Mouse (Mus musculus): Measurements from ENCODE around the gene Cdk2ap2. TPM values are rescaled to one million over a fixed set of nuclear protein-coding genes. Genes with fewer than 3 reads are reported as not detected.

Cdk2ap2 gene
- 152 TPM for total RNA-seq (2023)

DNA sequence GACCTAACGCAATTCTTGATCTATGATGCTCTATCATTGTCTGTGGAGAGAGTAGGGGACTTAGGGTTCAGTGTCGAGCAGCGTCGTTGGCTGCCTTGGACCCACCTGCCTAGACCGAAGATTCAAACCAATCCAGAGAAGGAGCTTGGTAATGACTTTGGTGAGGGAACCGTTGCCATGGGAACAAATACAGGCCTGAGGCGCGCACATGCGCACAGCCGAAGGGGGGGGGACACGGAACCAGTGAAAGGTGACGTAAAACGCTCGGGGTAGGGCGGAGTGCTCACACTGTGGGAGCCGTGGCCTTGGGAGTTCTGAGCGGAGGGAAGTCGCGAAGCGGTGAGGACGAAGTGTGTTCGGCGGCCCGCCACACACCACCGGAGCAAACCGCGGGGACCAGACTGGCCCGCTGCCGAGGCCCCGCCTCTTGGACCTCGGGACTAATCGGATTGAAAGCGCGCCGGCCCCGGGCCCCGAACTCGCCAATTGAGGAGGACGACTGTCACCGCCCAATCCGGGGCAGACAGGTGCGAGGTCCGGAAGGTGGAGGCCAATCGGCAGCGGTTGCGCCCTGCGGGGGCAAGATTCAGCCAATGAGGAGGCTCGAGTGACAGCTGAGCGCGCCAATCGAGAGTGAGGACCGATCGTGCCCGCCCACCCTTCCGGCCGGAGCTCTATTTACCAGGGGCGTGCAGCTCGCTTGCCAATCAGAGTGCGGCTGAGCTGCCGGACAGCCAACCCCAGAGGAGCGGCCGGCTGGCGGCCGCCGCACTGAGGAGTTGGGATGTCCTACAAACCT, at the start of gene Cdk2ap2:
TSS of gene Cdk2ap2 (plus strand) at position 541 of the 799 bp plus-strand sequence.

DNA sequence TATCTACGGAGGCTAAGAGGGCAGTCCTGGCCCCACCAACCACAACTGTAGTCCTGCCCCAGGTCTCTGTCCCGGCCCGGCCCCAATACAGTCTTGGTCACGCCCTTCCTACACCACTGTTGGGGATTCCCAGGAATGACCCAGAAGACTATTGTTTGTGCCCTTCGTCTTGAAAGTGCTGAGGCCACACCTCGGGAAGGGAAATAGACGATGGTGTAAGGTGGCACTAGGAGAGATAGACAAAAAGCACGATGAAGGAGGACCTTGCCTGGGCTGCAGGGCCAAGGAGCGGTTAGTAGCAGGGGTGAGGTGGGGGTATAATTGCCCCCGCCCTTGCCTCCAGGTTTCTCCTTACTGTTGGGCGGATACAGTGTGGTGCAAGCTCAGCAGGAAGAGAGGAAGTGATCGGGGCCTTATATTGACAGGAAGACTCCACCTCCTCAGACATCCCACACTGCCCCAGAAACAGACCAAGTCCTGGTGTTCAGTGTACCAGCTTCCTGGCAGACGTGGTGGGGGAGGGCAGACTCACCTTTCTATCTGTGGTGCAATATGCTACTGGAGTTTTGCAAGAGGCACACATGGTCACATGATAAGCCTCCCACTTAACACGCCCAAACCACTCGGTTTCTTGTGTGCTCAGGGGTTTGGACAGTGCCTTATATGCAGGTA, 37.8 kb upstream of the Cdk2ap2 start, which contains the start of gene Gstp3:
TSS of gene Gstp3 (minus strand) at position 501 of the 672 bp plus-strand sequence.

DNA sequence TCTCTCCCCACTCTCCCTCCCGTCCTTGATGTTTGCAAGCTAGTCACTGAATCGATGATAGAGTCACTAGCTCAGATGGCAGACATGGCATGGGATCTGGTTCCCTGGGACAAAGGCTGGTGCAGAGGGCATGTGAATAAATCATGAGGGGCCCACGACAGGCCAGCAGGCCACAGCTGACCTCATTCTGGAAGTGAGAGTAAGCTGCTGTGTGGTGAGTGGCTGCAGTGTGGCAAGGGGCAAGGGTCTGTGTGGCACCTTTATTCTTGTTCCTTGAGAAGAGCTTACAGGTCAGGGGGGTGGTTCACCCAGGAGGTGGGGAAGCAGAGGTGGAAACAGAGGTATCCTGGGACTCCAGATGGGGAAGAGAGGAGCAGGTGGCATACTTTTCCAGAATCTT, 15.6 kb upstream of the Cdk2ap2 start, which contains the start of gene Cabp2:
TSS of gene Cabp2 (plus strand) at position 185 of the 400 bp plus-strand sequence.

DNA sequence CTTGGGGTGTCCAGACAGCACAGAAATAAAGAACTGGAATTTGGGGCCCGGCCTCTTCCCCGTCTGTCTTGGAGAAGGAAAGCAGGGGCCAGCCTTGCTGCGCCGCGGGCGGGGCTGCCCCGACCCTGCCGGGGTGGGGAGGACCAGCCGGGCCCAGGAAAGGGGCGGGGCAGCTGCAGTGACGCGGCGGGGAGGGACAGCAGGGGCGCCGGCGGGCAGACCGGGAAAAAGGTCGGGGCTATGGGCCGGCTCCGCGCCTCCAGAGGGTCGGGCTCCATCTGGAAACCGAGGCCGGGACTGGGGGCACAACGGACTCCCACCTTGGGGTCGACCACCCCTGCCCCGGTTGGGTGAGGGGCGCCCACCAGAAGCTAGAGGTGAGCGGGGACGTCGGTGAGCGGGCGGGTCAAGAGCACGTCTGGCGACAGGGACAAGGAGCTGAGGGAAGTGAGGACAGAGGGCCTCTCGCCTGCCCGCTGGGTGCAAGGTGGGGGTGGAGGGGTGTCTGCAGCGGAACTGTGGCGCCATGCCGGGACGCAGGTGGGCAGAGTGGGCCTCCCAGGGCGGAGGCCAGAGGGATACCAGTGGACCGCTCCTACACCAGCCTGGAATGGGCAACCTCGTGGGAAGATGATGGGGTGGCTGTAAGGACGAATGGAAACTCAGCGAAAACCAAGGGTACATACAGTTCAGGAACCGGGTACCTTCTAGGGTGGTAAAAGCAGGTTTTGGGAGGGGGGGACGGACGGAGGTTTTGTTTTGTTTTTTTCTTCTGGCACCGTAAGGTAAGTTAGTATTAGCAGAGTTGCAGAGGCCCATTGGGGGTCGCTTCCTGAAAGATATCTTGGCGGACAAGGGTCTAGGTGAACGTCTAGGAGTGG, 3.1 kb downstream of the Cdk2ap2 start, which contains the start of gene Pitpnm1:
TSS of gene Pitpnm1 (plus strand) at position 162 of the 881 bp plus-strand sequence.

DNA sequence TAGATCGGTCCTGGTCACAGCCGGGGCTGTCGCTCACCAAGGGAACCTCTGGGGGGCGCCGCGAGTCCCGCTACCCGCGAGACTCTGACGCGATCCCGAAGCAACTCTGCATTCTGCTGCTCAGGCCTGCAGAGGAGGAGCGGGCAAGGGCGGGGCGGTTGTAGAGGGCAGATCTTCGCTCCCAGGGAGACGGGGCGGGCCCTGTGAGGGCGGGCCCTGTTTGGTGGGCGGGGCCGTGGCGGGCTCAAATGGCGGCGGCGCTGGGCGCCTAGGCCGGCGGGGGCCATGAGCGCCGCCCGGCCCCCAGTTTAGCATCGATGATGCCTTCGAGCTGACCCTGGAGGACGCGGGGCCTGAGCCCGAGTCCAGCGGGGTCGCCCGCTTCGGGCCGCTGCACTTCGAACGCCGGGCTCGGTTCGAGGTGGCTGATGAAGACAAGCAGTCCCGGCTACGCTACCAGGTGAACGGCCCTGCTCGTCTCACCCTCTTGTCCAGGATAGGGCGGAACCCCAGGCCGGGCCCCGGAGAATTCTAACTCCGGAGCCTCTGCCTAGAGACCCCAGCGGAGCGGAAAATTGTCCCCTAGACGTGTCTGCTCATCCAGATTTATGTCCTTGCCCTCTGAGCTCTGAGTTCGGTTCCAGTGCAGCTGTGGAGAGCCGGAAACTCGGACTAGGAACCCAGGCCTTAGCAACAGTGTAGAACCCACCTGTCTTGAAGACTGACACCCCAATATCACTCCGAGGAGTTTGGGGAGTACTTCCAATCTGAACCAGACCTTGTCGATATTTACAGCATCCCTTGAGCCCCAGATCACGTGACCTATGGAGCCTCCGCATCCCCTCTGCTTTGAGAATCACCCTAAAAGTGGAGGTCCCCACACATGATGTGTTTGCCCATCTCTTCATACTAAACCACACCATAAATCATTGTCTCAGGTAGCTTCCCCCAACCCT, 29.0 kb downstream of the Cdk2ap2 start, which contains the start of gene Aip:
TSS of gene Aip (minus strand) at position 118 of the 956 bp plus-strand sequence.

DNA sequence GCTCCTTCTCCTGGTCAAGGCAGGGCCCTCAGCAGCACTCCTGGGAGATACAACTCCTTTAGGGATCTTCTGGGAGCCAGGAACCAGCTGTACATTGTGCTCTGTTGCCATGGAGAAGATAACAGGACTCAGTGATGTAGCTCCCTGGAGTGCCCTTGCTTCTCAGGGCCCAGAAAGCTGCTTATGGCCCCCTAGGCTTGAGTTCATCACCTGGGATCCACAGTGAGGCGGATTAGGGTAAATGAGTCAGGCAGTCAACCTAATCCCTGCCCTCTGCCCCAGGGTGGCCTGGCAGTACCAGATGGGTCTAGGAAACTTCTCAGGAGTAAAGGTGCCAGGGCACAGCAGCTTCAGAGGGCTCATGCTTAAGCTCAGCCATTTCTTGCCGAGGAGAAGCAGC, 42.5 kb downstream of the Cdk2ap2 start, which contains the start of gene Gpr152:
TSS of gene Gpr152 (plus strand) at position 342 of the 400 bp plus-strand sequence.

DNA sequence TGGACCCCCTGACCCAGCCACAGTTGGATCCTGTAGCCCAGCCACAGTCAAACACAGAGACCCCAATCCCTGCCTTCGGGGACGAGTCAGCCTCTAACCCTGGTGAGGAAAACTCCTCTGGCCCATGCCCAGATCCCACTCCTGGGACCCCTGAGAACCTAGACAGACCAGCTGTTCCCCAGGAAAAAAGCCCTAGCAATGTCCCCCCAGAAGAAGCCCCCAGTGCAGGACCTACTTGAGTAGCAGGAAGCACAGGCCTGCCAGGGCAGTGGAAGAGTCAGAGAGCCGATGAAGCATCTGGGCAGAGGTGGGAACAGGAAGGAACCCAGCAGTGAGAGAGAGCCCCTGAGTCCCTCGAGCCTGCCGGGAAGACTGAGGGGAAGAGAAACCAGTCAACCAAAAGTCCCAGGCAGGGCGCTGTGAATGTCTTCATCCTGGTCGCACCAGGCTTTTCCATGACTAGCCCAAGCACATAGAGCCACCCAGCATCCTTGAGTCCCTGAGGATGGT, 46.8 kb downstream of the Cdk2ap2 start, which contains the start of gene Cabp4:
TSS of gene Cabp4 (minus strand) at position 275 of the 510 bp plus-strand sequence.

DNA sequence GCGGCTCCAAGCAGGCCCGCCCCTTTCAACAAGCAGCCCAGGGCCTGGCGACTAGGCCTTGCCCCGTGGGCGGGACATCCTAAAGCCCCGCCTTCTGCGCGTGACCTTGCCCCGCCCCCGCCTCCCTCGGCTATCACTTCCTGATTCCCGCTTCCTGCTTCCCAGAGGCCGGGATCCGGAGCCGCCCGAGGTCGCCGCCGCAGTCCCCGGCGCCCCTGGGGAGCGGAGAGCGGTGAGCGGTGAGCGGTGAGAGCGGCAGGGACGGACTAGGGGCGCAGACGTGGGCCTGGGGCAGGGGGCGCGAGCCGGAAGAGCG, 51.5 kb downstream of the Cdk2ap2 start, which contains the start of gene Coro1b:
TSS of gene Coro1b (plus strand) at position 129 of the 316 bp plus-strand sequence.

Other genes starting within 250 kb of the Cdk2ap2 start
- 77.8 TPM for gene Chka, start 245.4 kb upstream of the Cdk2ap2 start, total RNA-seq (2023)
- gene Tcirg1, start 190.0 kb upstream of the Cdk2ap2 start, total RNA-seq (2023): 61.0 TPM
- gene Ndufs8, start 184.4 kb upstream of the Cdk2ap2 start, total RNA-seq (2023): 47.0 TPM
- gene Aldh3b1, start 167.4 kb upstream of the Cdk2ap2 start, total RNA-seq (2023): 1.7 TPM
- gene Unc93b1, start 162.0 kb upstream of the Cdk2ap2 start, total RNA-seq (2023): 46.4 TPM
- gene Aldh3b3, start 138.5 kb upstream of the Cdk2ap2 start, total RNA-seq (2023): not detected
- gene Aldh3b2, start 124.9 kb upstream of the Cdk2ap2 start, total RNA-seq (2023): not detected
- not detected for gene Acy3, start 110.6 kb upstream of the Cdk2ap2 start, total RNA-seq (2023)
- gene Tbx10, start 104.4 kb upstream of the Cdk2ap2 start, total RNA-seq (2023): not detected
- 7.4 TPM for gene Nudt8, start 96.6 kb upstream of the Cdk2ap2 start, total RNA-seq (2023)
- 2.3 TPM for gene Gm49405, start 96.6 kb upstream of the Cdk2ap2 start, total RNA-seq (2023)
- gene Doc2g, start 93.9 kb upstream of the Cdk2ap2 start, total RNA-seq (2023): 2.9 TPM
- gene Ndufv1, start 84.4 kb upstream of the Cdk2ap2 start, total RNA-seq (2023): 84.9 TPM
- gene Gstp1, start 59.2 kb upstream of the Cdk2ap2 start, total RNA-seq (2023): 182 TPM
- 20.7 TPM for gene Gstp2, start 51.2 kb upstream of the Cdk2ap2 start, total RNA-seq (2023)
- gene Gstp3, start 37.6 kb upstream of the Cdk2ap2 start, total RNA-seq (2023): 39.0 TPM
- gene Cabp2, start 15.6 kb upstream of the Cdk2ap2 start, total RNA-seq (2023): not detected
- gene Pitpnm1, start 2.8 kb downstream of the Cdk2ap2 start, total RNA-seq (2023): 266 TPM
- 149 TPM for gene Aip, start 28.7 kb downstream of the Cdk2ap2 start, total RNA-seq (2023)
- gene Gpr152, start 42.6 kb downstream of the Cdk2ap2 start, total RNA-seq (2023): 0.26 TPM
- 0.18 TPM for gene Cabp4, start 46.9 kb downstream of the Cdk2ap2 start, total RNA-seq (2023)
- gene Coro1b, start 51.4 kb downstream of the Cdk2ap2 start, total RNA-seq (2023): 121 TPM
- gene Ptprcap, start 56.4 kb downstream of the Cdk2ap2 start, total RNA-seq (2023): 209 TPM
- 41.0 TPM for gene Rps6kb2, start 66.2 kb downstream of the Cdk2ap2 start, total RNA-seq (2023)
- gene Carns1, start 78.3 kb downstream of the Cdk2ap2 start, total RNA-seq (2023): 75.2 TPM
- 228 TPM for gene Tbc1d10c, start 94.1 kb downstream of the Cdk2ap2 start, total RNA-seq (2023)
- 315 TPM for gene Ppp1ca, start 94.9 kb downstream of the Cdk2ap2 start, total RNA-seq (2023)
- 28.3 TPM for gene Rad9a, start 104.5 kb downstream of the Cdk2ap2 start, total RNA-seq (2023)
- 107 TPM for gene Clcf1, start 117.1 kb downstream of the Cdk2ap2 start, total RNA-seq (2023)
- gene AC109138.7, start 117.2 kb downstream of the Cdk2ap2 start, total RNA-seq (2023): not detected
- 56.2 TPM for gene Pold4, start 134.7 kb downstream of the Cdk2ap2 start, total RNA-seq (2023)
- 12.9 TPM for gene Ssh3, start 172.0 kb downstream of the Cdk2ap2 start, total RNA-seq (2023)
- gene Ankrd13d, start 186.0 kb downstream of the Cdk2ap2 start, total RNA-seq (2023): 14.4 TPM
- gene Grk2, start 209.0 kb downstream of the Cdk2ap2 start, total RNA-seq (2023): 343 TPM